8 mouse cellular contexts compared by ENCODE assay signal in genomic region chr17:50735955-50736533, GRCm38 (mm10).
DNase-seq lines count a peak whose midpoint lies in the region; ATAC-seq lines count a peak whose summit lies in the region.
"Had no signal": no experiment of that assay in that cellular context is flagged by ENCODE, and none has a peak within 500 bp of the region (broad histone marks: within the 10 kb centered on the region; RNA-seq: fewer than 3 reads in every experiment).

No protein-coding gene starts in this region.

- DNase-seq in liver, embryonic 11.5 days (ENCODE audit: low spot score) = no peak
- peak; percentile 39 to 50 for DNase-seq in heart, postnatal 10 days
- no peak for DNase-seq in thymus, postnatal 25 days
- DNase-seq: gastrocnemius, postnatal 25 days had no signal

- no peak overlapping the region for H3K4me3 ChIP-seq in liver, embryonic 12.5 days
- H3K4me3 ChIP-seq in liver, embryonic 11.5 days (ENCODE audit: low read depth, low read length) = no peak overlapping the region
- H3K4me3 ChIP-seq in embryonic facial prominence, embryonic 13.5 days = no peak overlapping the region
- no peak overlapping the region for H3K4me3 ChIP-seq in midbrain, embryonic 15.5 days

- no peaks in the 10 kb centered on the region for H3K9me3 ChIP-seq in liver, embryonic 12.5 days (replicated peaks)
- H3K9me3 ChIP-seq in liver, embryonic 11.5 days (ENCODE audit: control insufficient read depth, low read length) = no peaks in the 10 kb centered on the region
- H3K9me3 ChIP-seq in embryonic facial prominence, embryonic 13.5 days = no peaks in the 10 kb centered on the region
- H3K9me3 ChIP-seq in midbrain, embryonic 15.5 days = no peaks in the 10 kb centered on the region

- H3K36me3 ChIP-seq in liver, embryonic 12.5 days = 0 out of 2 replicates have a peak, but pooled peaks cover 5% of the 10 kb centered on the region
- H3K36me3 ChIP-seq in liver, embryonic 11.5 days (ENCODE audit: control insufficient read depth, insufficient read depth, low read length) = no peaks in the 10 kb centered on the region
- H3K36me3 ChIP-seq in embryonic facial prominence, embryonic 13.5 days = peaks cover 20% of the 10 kb centered on the region
- no peaks in the 10 kb centered on the region for H3K36me3 ChIP-seq in midbrain, embryonic 15.5 days (replicated peaks)

- H3K4me1 ChIP-seq in liver, embryonic 12.5 days = peaks cover 21% of the 10 kb centered on the region
- no peaks in the 10 kb centered on the region; the same call in 1 of the 2 replicates for H3K4me1 ChIP-seq in liver, embryonic 11.5 days (replicated peaks; ENCODE audit: control insufficient read depth, insufficient read depth, low read length)
- peaks cover 8% of the 10 kb centered on the region for H3K4me1 ChIP-seq in embryonic facial prominence, embryonic 13.5 days
- H3K4me1 ChIP-seq in midbrain, embryonic 15.5 days = no peaks in the 10 kb centered on the region

- intact Hi-C loops in heart, postnatal 10 days (cut with DNase I) = no loop called here

- no peak for ATAC-seq in liver, embryonic 12.5 days
- no peak for ATAC-seq in liver, embryonic 11.5 days (replicated peaks; ENCODE audit: low FRiP score)
- no peak for ATAC-seq in embryonic facial prominence, embryonic 13.5 days (ENCODE audit: insufficient number of reproducible peaks, insufficient read depth, low FRiP score, low TSS enrichment, low read depth)
- 0 out of 2 replicates have a peak, but pooled peaks have one; percentile 24 for ATAC-seq in midbrain, embryonic 15.5 days (replicated peaks)
- ATAC-seq in activated CD4-positive, CD25-positive, alpha-beta regulatory T cell, adult 4 months = no peak

- H3K27ac ChIP-seq in liver, embryonic 12.5 days = 0 out of 2 replicates have a peak overlapping the region, but pooled peaks have one; percentile 2
- H3K27ac ChIP-seq in liver, embryonic 11.5 days (ENCODE audit: low read depth, low read length) = no peak overlapping the region
- H3K27ac ChIP-seq in embryonic facial prominence, embryonic 13.5 days = peak overlapping the region; percentile 22
- H3K27ac ChIP-seq in midbrain, embryonic 15.5 days = no peak overlapping the region

- no peaks in the 10 kb centered on the region for H3K27me3 ChIP-seq in liver, embryonic 12.5 days (replicated peaks)
- no peaks in the 10 kb centered on the region for H3K27me3 ChIP-seq in liver, embryonic 11.5 days (replicated peaks; ENCODE audit: control insufficient read depth, insufficient read depth, low read length)
- H3K27me3 ChIP-seq in embryonic facial prominence, embryonic 13.5 days = no peaks in the 10 kb centered on the region
- H3K27me3 ChIP-seq in midbrain, embryonic 15.5 days (replicated peaks) = no peaks in the 10 kb centered on the region

- H3K4me2 ChIP-seq in liver, embryonic 12.5 days = no peak overlapping the region
- no peak overlapping the region for H3K4me2 ChIP-seq in liver, embryonic 11.5 days
- H3K4me2 ChIP-seq in embryonic facial prominence, embryonic 13.5 days = no peak overlapping the region
- no peak overlapping the region for H3K4me2 ChIP-seq in midbrain, embryonic 15.5 days

- no peak overlapping the region for H3K9ac ChIP-seq in liver, embryonic 12.5 days
- no peak overlapping the region for H3K9ac ChIP-seq in liver, embryonic 11.5 days (ENCODE audit: low read depth, low read length)
- H3K9ac ChIP-seq in embryonic facial prominence, embryonic 13.5 days = no peak overlapping the region
- no peak overlapping the region for H3K9ac ChIP-seq in midbrain, embryonic 15.5 days

- WGBS in liver, embryonic 12.5 days (ENCODE audit: insufficient replicate concordance) = 50% methylated on average over 8 of the region's 8 CpGs
- WGBS in liver, embryonic 11.5 days = 65% methylated on average over 8 of the region's 8 CpGs
- 66% methylated on average over 8 of the region's 8 CpGs for WGBS in embryonic facial prominence, embryonic 13.5 days
- 72% methylated on average over 8 of the region's 8 CpGs for WGBS in midbrain, embryonic 15.5 days

Comparison
In these comparisons a context has a peak if more than half of its experiments do, and no peak if none do; other contexts are left out.
1. H3K27ac ChIP-seq: peak in liver, embryonic 12.5 days (single experiment) and embryonic facial prominence, embryonic 13.5 days (single experiment); none in liver, embryonic 11.5 days (single experiment) and midbrain, embryonic 15.5 days (single experiment).
2. DNase-seq: peak in heart, postnatal 10 days (2 of 2); none in liver, embryonic 11.5 days (single experiment) and thymus, postnatal 25 days (single experiment).